Mouse (Mus musculus) bone marrow, adult 2 months (tissue): ENCODE data around the gene Bmper.

ENCODE experiments used
- CTCF ChIP-seq: fragments of 200-500 bp; IDR thresholded peaks from 2 replicates; pipeline ENCODE4 v1.5.1; 2011; ENCODE audit warnings: low read length, control low read depth; ENCODE audit not compliant: control insufficient read depth, insufficient read depth
- POLR2A ChIP-seq: fragments of 200-500 bp; IDR thresholded peaks from 2 replicates; pipeline ENCODE4 v1.6.1; 2011; ENCODE audit warnings: low read depth, mild to moderate bottlenecking, control low read depth, low read length, borderline replicate concordance; ENCODE audit not compliant: control insufficient read depth

DNA sequence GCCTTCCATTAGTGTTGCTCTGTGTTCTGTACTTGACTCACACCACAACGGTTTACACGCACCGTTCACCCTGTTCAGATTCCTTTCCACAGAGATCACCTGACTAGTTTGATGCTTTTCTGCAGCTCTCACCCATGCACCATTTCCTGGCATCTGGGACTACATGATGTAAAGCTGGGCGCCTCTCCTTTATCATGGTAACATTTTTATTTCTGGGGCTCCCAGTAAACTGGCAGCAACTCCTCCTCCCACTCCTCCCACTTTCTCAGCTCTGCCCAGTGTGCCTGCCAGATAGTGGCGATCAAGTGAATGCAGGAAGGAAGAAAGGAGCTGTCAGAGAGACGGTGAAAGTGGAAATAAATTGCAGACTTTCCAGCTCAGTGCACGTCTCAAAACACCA lies 45.7 kb downstream of the Bmper start:
- no peak for TF ChIP-seq POLR2A
- no peak for TF ChIP-seq CTCF
